In genomic region chr12:91684101-91684839, GRCm38 (mm10) we compare ENCODE assay signal across 8 mouse cellular contexts.
A peak's percentile ranks its signal among the peaks of the same experiment; 100 is the strongest.
DNase-seq lines count a peak whose midpoint lies in the region; ATAC-seq and TF ChIP-seq lines count a peak whose summit lies in the region.

No protein-coding gene starts in this region.

- H3K4me2 ChIP-seq in kidney, embryonic 14.5 days (replicated peaks; ENCODE audit: low read depth, low read length): peak overlapping the region; percentile 39
- peak overlapping the region; percentile 55 for H3K4me2 ChIP-seq in liver, embryonic 11.5 days
- peak overlapping the region; percentile 53 for H3K4me2 ChIP-seq in neural tube, embryonic 12.5 days (replicated peaks)

- H3K9me3 ChIP-seq in kidney, embryonic 14.5 days (ENCODE audit: control insufficient read depth, low read length): no peaks in the 10 kb centered on the region
- no peaks in the 10 kb centered on the region for H3K9me3 ChIP-seq in liver, embryonic 11.5 days (ENCODE audit: control insufficient read depth, low read length)
- H3K9me3 ChIP-seq in neural tube, embryonic 12.5 days: no peaks in the 10 kb centered on the region

- no peak overlapping the region for H3K9ac ChIP-seq in kidney, embryonic 14.5 days (ENCODE audit: low read depth, low read length)
- H3K9ac ChIP-seq in liver, embryonic 11.5 days (ENCODE audit: low read depth, low read length): no peak overlapping the region
- H3K9ac ChIP-seq in neural tube, embryonic 12.5 days: peak overlapping the region; percentile 17; the same call in 1 of the 2 replicates

- TF ChIP-seq POLR2A in cerebellum, adult 2 months (IDR thresholded peaks at IDR 0.05; ENCODE audit: borderline replicate concordance, insufficient read depth, low read length): no peak

- DNase-seq in kidney, adult 9 months: no peak
- DNase-seq in cerebellum, adult 2 months: peak; percentile 18 to 50
- DNase-seq in gonadal fat pad, adult 2 months (ENCODE audit: low read depth): peak; percentile 93
- DNase-seq in liver, embryonic 11.5 days (ENCODE audit: low spot score): peak; percentile 62
- no peak for DNase-seq in adrenal gland, postnatal 10 days
- DNase-seq in urinary bladder, postnatal 25 days (ENCODE audit: low spot score): no peak

- ATAC-seq in kidney, embryonic 14.5 days (ENCODE audit: low FRiP score, low TSS enrichment): 0 out of 2 replicates have a peak, but pooled peaks have one; percentile 41
- ATAC-seq in liver, embryonic 11.5 days (replicated peaks; ENCODE audit: low FRiP score): peak; percentile 64
- peak; percentile 76 for ATAC-seq in neural tube, embryonic 12.5 days (ENCODE audit: low FRiP score, low read depth)

- peak overlapping the region; percentile 13; the same call in 1 of the 2 replicates for H3K27ac ChIP-seq in kidney, embryonic 14.5 days (ENCODE audit: low read depth, low read length)
- H3K27ac ChIP-seq in cerebellum, adult 2 months (ENCODE audit: insufficient read depth, low read length): no peak overlapping the region
- peak overlapping the region; percentile 3; the same call in 1 of the 2 replicates for H3K27ac ChIP-seq in liver, embryonic 11.5 days (ENCODE audit: low read depth, low read length)
- no peak overlapping the region for H3K27ac ChIP-seq in neural tube, embryonic 12.5 days

- no peak for TF ChIP-seq CTCF in cerebellum, adult 2 months (IDR thresholded peaks at IDR 0.05; ENCODE audit: borderline replicate concordance, insufficient read depth, low read depth, low read length)

- 21% methylated on average over 15 of the region's 15 CpGs for WGBS in kidney, embryonic 14.5 days
- 4% methylated on average over 15 of the region's 15 CpGs for WGBS in cerebellum, adult 2 months
- 22% methylated on average over 15 of the region's 15 CpGs for WGBS in liver, embryonic 11.5 days
- WGBS in neural tube, embryonic 12.5 days: 20% methylated on average over 15 of the region's 15 CpGs

- no peaks in the 10 kb centered on the region for H3K36me3 ChIP-seq in kidney, embryonic 14.5 days (ENCODE audit: control insufficient read depth, insufficient read depth, low read length)
- no peaks in the 10 kb centered on the region for H3K36me3 ChIP-seq in liver, embryonic 11.5 days (ENCODE audit: control insufficient read depth, insufficient read depth, low read length)
- H3K36me3 ChIP-seq in neural tube, embryonic 12.5 days: no peaks in the 10 kb centered on the region

- no peaks in the 10 kb centered on the region; the same call in 1 of the 2 replicates for H3K27me3 ChIP-seq in kidney, embryonic 14.5 days (ENCODE audit: control insufficient read depth, insufficient read depth, low read length)
- no peaks in the 10 kb centered on the region; the same call in 1 of the 2 replicates for H3K27me3 ChIP-seq in cerebellum, adult 2 months (ENCODE audit: control insufficient read depth, insufficient read depth, low read length)
- no peaks in the 10 kb centered on the region for H3K27me3 ChIP-seq in liver, embryonic 11.5 days (replicated peaks; ENCODE audit: control insufficient read depth, insufficient read depth, low read length)
- no peaks in the 10 kb centered on the region for H3K27me3 ChIP-seq in neural tube, embryonic 12.5 days (replicated peaks)

- peaks cover 28% of the 10 kb centered on the region for H3K4me1 ChIP-seq in kidney, embryonic 14.5 days (ENCODE audit: control insufficient read depth, insufficient read depth, low read length)
- H3K4me1 ChIP-seq in cerebellum, adult 2 months (ENCODE audit: control insufficient read depth, insufficient read depth, low read length): peaks cover 8% of the 10 kb centered on the region
- peaks cover 27% of the 10 kb centered on the region for H3K4me1 ChIP-seq in liver, embryonic 11.5 days (replicated peaks; ENCODE audit: control insufficient read depth, insufficient read depth, low read length)
- peaks cover 36% of the 10 kb centered on the region for H3K4me1 ChIP-seq in neural tube, embryonic 12.5 days

- H3K4me3 ChIP-seq in kidney, embryonic 14.5 days (ENCODE audit: low read length): no peak overlapping the region
- H3K4me3 ChIP-seq in cerebellum, adult 2 months (replicated peaks; ENCODE audit: insufficient read depth, low read depth, low read length): no peak overlapping the region
- no peak overlapping the region for H3K4me3 ChIP-seq in liver, embryonic 11.5 days (ENCODE audit: low read depth, low read length)
- H3K4me3 ChIP-seq in neural tube, embryonic 12.5 days: no peak overlapping the region

Comparison
In these comparisons a context has a peak if more than half of its experiments do, and no peak if none do; other contexts are left out.
1. H3K27ac ChIP-seq: peak in kidney, embryonic 14.5 days (single experiment) and liver, embryonic 11.5 days (single experiment); none in cerebellum, adult 2 months (single experiment) and neural tube, embryonic 12.5 days (single experiment).
2. DNase-seq: peak in cerebellum, adult 2 months (2 of 2), gonadal fat pad, adult 2 months (single experiment) and liver, embryonic 11.5 days (single experiment); none in kidney, adult 9 months (single experiment), adrenal gland, postnatal 10 days (single experiment) and urinary bladder, postnatal 25 days (single experiment).
3. Peak in every context shown above with its lines, with median percentiles within 50 percentile points of each other: ATAC-seq and H3K4me2 ChIP-seq.